Mouse (Mus musculus) intestine, postnatal 0 days (tissue): ENCODE data around the gene Krtcap3. TPM values are rescaled to one million over a fixed set of nuclear protein-coding genes. Genes with fewer than 3 reads are reported as not detected.

Experiments
- ATAC-seq: fragments of 200-750 bp; cut with Nextera tagmentation; 2 replicates; pipeline ENCODE4 v1.8.0; 2017; ENCODE audit warnings: mild to moderate bottlenecking, moderate TSS enrichment, moderate library complexity
- H3K27ac ChIP-seq: fragments of 300-500 bp; sonication (generic); 2 replicates; pipeline ENCODE4 v1.5.1; 2014; ENCODE audit warnings: mild to moderate bottlenecking, low read depth, low read length, moderate library complexity
- H3K27me3 ChIP-seq: fragments of 300-500 bp; sonication (generic); replicated peaks from 2 replicates; pipeline ENCODE4 v1.6.1; 2014; ENCODE audit warnings: low read length, mixed read lengths; ENCODE audit not compliant: control insufficient read depth, insufficient read depth
- H3K36me3 ChIP-seq: fragments of 300-500 bp; sonication (generic); 2 replicates; pipeline ENCODE4 v1.6.1; 2014; ENCODE audit warnings: mild to moderate bottlenecking, moderate library complexity; ENCODE audit not compliant: control insufficient read depth, insufficient read depth
- H3K4me1 ChIP-seq: fragments of 300-500 bp; sonication (generic); replicated peaks from 2 replicates; pipeline ENCODE4 v1.6.1; 2014; ENCODE audit warnings: antibody characterized with exemption, low read length, mixed read lengths; ENCODE audit not compliant: control insufficient read depth, insufficient read depth
- H3K4me2 ChIP-seq: fragments of 300-500 bp; sonication (generic); replicated peaks from 2 replicates; pipeline ENCODE4 v1.6.1; 2014; ENCODE audit warnings: low read depth, mild to moderate bottlenecking, moderate library complexity
- H3K4me3 ChIP-seq: fragments of 300-500 bp; sonication (generic); 2 replicates; pipeline ENCODE4 v1.5.1; 2014; ENCODE audit warnings: low read depth, low read length
- H3K9ac ChIP-seq: fragments of 300-500 bp; sonication (generic); 2 replicates; pipeline ENCODE4 v1.6.1; 2014; ENCODE audit warnings: mild to moderate bottlenecking, low read depth, low read length
- H3K9me3 ChIP-seq: fragments of 300-500 bp; sonication (generic); 2 replicates; pipeline ENCODE4 v1.6.1; 2016; ENCODE audit warnings: mixed run types; ENCODE audit not compliant: control insufficient read depth
- CTCF ChIP-seq: sonication (generic); IDR thresholded peaks from 2 replicates; pipeline ENCODE4 v1.5.1; 2016; ENCODE audit warnings: low read depth, mild to moderate bottlenecking, control low read depth, antibody characterized with exemption, moderate library complexity
- WGBS: fragments of 180-500 bp; shearing (Covaris S2); extraction: QIAGEN DNeasy Blood & Tissue Kit; methylation state at CpG from one replicate; pipeline ENCODE4 v1.1.7; 2014; 5-methylcytosine and 5-hydroxymethylcytosine counted together
- polyA plus RNA-seq: library from polyadenylated mRNA; unstranded; fragments of >200 nt; fragmentation: Nextera tagmentation; extraction: Ambion mirVana; gene quantifications from 2 replicates; pipeline ENCODE4 v1.2.1, GENCODE M21; 2015

Krtcap3 gene
- polyA plus RNA-seq, 1 experiment from 2014 or later, result 108 TPM

DNA sequence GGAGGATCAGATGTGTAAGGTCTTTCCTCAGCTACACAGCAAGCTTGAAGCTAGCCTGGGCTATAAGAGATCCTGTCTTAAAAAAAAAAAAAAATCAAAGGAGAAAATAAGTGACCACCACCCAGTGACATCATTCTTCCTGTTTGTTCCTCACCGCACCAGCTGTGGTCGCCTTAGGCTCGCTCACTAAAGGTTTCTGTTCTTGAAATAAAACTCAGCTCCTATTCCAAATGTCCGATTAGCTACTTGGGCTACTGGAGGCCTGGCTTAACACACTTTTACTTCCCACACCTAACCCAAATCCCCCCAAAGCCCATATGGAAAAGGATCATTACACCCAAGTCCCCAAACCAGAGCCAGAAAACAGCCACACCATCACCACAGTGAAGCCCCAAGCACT, 36.7 kb downstream of the Krtcap3 start:
- no peak overlapping the region for H3K4me3 ChIP-seq
- no peaks in the 10 kb centered on the region for H3K4me1 ChIP-seq
- 82% methylated on average over 4 of the region's 4 CpGs for WGBS
- no peak overlapping the region for H3K4me2 ChIP-seq
- ATAC-seq, result no peak
- peaks cover 20% of the 10 kb centered on the region for H3K36me3 ChIP-seq
- no peak for TF ChIP-seq CTCF
- H3K27ac ChIP-seq, result no peak overlapping the region
- no peaks in the 10 kb centered on the region for H3K27me3 ChIP-seq
- H3K9ac ChIP-seq, result no peak overlapping the region
- H3K9me3 ChIP-seq, result no peaks in the 10 kb centered on the region

DNA sequence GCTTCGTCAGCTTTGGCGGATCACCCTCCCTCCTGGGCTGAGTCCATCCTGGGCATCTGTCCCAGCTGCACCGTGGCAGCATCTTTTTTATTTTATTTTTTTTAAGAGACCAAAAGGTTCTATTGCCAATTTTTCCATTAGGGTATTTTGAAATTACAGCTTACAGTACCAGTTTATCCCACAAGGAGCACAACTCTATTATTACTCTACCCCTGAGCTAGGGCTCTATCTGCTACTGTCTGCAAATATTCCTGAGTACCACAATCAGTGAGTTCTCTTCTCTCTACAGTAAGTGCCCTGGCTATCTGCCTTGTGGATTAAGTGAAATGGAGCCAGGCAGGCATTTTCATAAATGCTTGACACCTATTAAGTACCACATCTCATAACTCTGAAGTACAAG, 37.2 kb downstream of the Krtcap3 start:
- no peak for TF ChIP-seq CTCF
- Histone ChIP-seq H3K4me3 (no peak overlapping the region), H3K36me3 (peaks cover 16% of the 10 kb centered on the region), H3K27ac (no peak overlapping the region), H3K4me1 (no peaks in the 10 kb centered on the region), H3K4me2 (no peak overlapping the region), H3K27me3 (no peaks in the 10 kb centered on the region), H3K9ac (no peak overlapping the region), H3K9me3 (no peaks in the 10 kb centered on the region)
- WGBS, result 73% methylated on average over 3 of the region's 3 CpGs
- no peak for ATAC-seq

DNA sequence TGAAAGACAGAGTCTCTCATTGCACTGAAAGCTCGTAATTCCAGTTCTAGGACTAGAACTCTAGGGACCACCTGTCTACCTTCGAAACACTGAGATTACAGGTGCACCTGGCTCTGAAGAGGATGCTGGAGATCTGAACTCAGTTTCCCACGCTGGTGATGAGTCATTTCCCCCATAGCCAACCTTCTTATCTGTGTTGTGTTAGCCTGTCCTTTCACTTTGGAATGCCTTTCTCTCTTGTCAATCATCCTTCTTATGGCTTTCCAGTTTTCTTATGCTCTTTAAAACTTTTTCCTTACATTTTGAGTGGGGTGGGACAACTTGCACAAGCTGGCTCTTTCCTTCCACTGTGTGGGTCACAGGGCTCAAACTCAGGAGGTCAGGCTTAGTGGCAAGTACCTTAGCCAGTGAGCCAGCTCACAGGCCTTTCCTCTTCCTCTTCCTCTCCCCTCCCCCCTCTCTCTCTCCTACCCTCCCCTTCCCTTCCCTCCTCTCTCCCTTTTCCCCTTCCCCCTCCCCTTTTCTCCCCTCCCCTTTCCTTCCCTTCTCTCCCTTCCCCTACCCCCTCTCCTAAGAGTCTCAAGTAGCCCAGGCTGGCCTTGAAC, 38.2 kb downstream of the Krtcap3 start:
- ATAC-seq, result no peak
- no peak overlapping the region for H3K4me3 ChIP-seq
- 65% methylated on average over 3 of the region's 3 CpGs for WGBS
- no peaks in the 10 kb centered on the region for H3K27me3 ChIP-seq
- no peaks in the 10 kb centered on the region for H3K4me1 ChIP-seq
- H3K9me3 ChIP-seq, result no peaks in the 10 kb centered on the region
- TF ChIP-seq CTCF, result no peak
- H3K4me2 ChIP-seq, result peak overlapping the region; percentile 70
- H3K36me3 ChIP-seq, result peaks cover 10% of the 10 kb centered on the region; the same call in 1 of the 2 replicates
- no peak overlapping the region for H3K27ac ChIP-seq
- no peak overlapping the region for H3K9ac ChIP-seq

DNA sequence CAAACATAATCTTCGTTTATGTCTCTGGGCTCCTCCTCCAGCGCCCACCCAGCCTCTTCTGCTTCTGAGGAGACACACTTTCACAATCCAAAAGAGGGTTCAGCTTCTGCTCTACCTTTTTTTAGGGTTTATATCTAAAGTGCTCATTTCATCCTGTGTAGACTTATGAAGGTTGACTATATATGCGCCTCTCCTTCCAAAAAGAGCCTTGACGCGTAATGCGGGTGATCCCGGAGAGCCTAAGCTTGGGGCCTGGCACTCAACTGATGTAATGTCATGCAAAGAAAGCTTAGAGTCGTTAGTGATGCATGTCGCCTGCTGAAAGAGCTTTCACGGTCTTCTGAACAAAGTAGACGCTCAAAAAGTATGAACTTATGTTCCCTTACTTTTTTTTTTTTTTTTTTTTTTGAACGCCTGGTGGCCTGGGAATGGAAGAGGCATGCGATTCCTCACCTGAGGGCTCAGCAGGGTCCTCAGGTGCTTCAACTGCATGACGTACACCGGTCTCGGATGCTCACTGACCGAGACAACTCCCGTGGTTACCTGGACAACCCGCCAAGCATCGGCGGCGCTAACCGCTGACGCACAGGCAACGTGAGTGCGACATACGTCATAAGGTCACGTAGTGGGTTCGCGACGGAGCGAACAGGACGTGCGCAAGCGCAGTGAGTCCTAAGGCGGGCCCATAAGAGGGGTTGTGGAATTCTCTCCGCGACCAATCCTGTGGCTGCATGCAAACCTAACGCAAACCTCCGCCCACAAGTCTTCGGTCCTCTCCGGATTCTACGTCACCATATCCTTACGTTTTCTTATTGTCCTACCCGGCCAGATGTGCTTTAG, 39.2 kb downstream of the Krtcap3 start, which contains the start of gene Ift172:
TSS of gene Ift172 (minus strand) at position 596 of the 840 bp plus-strand sequence.
- Histone ChIP-seq H3K27ac (no peak within 1 kb of the TSS), H3K4me1 (no peaks in the 10 kb centered on the region), H3K36me3 (peaks cover 2% of the 10 kb centered on the region; the same call in 1 of the 2 replicates), H3K4me2 (peak within 1 kb of the TSS; percentile 70), H3K9me3 (no peaks in the 10 kb centered on the region), H3K27me3 (no peaks in the 10 kb centered on the region), H3K9ac (peak within 1 kb of the TSS; percentile 48; the same call in 1 of the 2 replicates), H3K4me3 (peak within 1 kb of the TSS; percentile 46)
- TF ChIP-seq CTCF, result no peak
- peak; percentile 95 for ATAC-seq
- WGBS, result 2% methylated on average over 45 of the region's 45 CpGs

- ATAC-seq, result no peak; the same call in 1 of the 2 replicates
- H3K36me3 ChIP-seq, result no peaks in the 10 kb centered on the region
- peak overlapping the region; percentile 70 for H3K4me2 ChIP-seq
- no peak overlapping the region for H3K27ac ChIP-seq
- no peaks in the 10 kb centered on the region for H3K9me3 ChIP-seq
- H3K4me3 ChIP-seq, result peak overlapping the region; percentile 46
- no peak overlapping the region for H3K9ac ChIP-seq
- 3% methylated on average over 9 of the region's 9 CpGs for WGBS
- H3K27me3 ChIP-seq, result no peaks in the 10 kb centered on the region
- H3K4me1 ChIP-seq, result no peaks in the 10 kb centered on the region
- no peak for TF ChIP-seq CTCF
These were observed 39.8 kb downstream of the Krtcap3 start for GRCm38 (mm10) chr5:31291361-31291688.

DNA sequence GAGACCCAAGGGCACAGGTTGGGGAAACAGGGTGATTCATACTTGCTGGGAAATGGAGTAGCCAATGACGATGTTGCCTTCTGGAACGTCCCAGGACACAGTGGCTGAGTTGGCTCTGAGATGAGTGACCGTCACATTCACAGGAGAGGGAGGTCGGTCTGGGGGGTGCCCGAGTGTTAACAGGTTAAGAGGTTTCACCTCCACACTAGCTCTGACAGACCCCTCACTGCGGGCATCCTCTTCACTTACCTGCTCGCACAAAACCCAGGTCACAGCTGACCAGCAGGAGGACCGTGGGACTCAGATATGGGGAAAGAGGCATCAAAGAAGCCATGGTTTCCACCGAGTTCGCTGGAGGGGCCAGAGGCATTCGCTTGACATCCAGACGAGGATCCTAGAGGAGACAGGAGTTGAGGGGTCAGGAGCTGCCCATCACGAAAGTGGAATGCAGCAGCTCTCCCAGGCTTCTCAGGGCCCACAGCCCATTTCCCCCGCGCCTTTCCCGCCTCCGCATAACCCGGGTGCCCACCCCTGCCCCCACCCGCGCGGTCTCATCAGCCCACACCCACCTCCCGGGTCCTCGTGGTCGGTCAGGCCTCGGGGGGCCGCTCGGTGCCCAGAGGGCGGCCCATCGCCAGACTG, 43.6 kb downstream of the Krtcap3 start:
- H3K36me3 ChIP-seq, result no peaks in the 10 kb centered on the region
- no peak for ATAC-seq
- 0 out of 2 replicates have a peak, but pooled peaks have one; percentile 7 for TF ChIP-seq CTCF
- H3K4me1 ChIP-seq, result no peaks in the 10 kb centered on the region
- H3K9ac ChIP-seq, result peak overlapping the region; percentile 72
- H3K4me2 ChIP-seq, result peak overlapping the region; percentile 97
- peak overlapping the region; percentile 67 for H3K4me3 ChIP-seq
- WGBS, result 9% methylated on average over 29 of the region's 29 CpGs
- no peaks in the 10 kb centered on the region for H3K9me3 ChIP-seq
- H3K27ac ChIP-seq, result no peak overlapping the region
- H3K27me3 ChIP-seq, result no peaks in the 10 kb centered on the region
